9 mouse cellular contexts compared by ENCODE assay signal in genomic region chr11:88605098-88605525, GRCm38 (mm10).
A peak's percentile ranks its signal among the peaks of the same experiment; 100 is the strongest.
DNase-seq lines count a peak whose midpoint lies in the region; ATAC-seq and TF ChIP-seq lines count a peak whose summit lies in the region.
"Had no signal": no experiment of that assay in that cellular context is flagged by ENCODE, and none has a peak within 500 bp of the region (broad histone marks: within the 10 kb centered on the region; RNA-seq: fewer than 3 reads in every experiment).

No protein-coding gene starts in this region.

- H3ac ChIP-seq in myocyte (ENCODE audit: control insufficient read depth, insufficient read length), result no peak overlapping the region

- no peaks in the 10 kb centered on the region for H3K9me3 ChIP-seq in limb, embryonic 13.5 days
- no peaks in the 10 kb centered on the region for H3K9me3 ChIP-seq in limb, embryonic 10.5 days (replicated peaks)
- H3K9me3 ChIP-seq in heart, embryonic 16.5 days (replicated peaks; ENCODE audit: control insufficient read depth, low read length), result no peaks in the 10 kb centered on the region

- no peak overlapping the region for H3K9ac ChIP-seq in limb, embryonic 13.5 days
- no peak overlapping the region for H3K9ac ChIP-seq in heart, embryonic 16.5 days (ENCODE audit: low read length)

- 67% methylated on average over 12 of the region's 12 CpGs for WGBS in limb, embryonic 13.5 days
- 68% methylated on average over 12 of the region's 12 CpGs for WGBS in limb, embryonic 10.5 days
- WGBS in heart, embryonic 16.5 days, result 28% methylated on average over 12 of the region's 12 CpGs

- no peak overlapping the region for H3K4me2 ChIP-seq in limb, embryonic 13.5 days (replicated peaks)
- H3K4me2 ChIP-seq in heart, embryonic 16.5 days (ENCODE audit: low read depth, low read length), result no peak overlapping the region
- H3K4me2 ChIP-seq in myocyte (ENCODE audit: low read depth), result peak overlapping the region; percentile 76

- H3K36me3 ChIP-seq in limb, embryonic 13.5 days, result peaks cover 31% of the 10 kb centered on the region
- peaks cover 54% of the 10 kb centered on the region for H3K36me3 ChIP-seq in limb, embryonic 10.5 days
- peaks cover 7% of the 10 kb centered on the region for H3K36me3 ChIP-seq in heart, embryonic 16.5 days (ENCODE audit: control insufficient read depth, insufficient read depth)
- H3K36me3 ChIP-seq in myocyte (ENCODE audit: control insufficient read depth, insufficient read depth), result no peaks in the 10 kb centered on the region

- H3K79me2 ChIP-seq in myocyte (ENCODE audit: control insufficient read depth, insufficient read depth), result peaks cover 42% of the 10 kb centered on the region

- H3K4me1 ChIP-seq in limb, embryonic 13.5 days, result peaks cover 40% of the 10 kb centered on the region
- H3K4me1 ChIP-seq in limb, embryonic 10.5 days, result peaks cover 54% of the 10 kb centered on the region
- H3K4me1 ChIP-seq in heart, embryonic 16.5 days (ENCODE audit: control insufficient read depth, insufficient read depth, low read length), result peaks cover 67% of the 10 kb centered on the region

- ATAC-seq in limb, embryonic 13.5 days (ENCODE audit: low FRiP score, low read depth), result 0 out of 2 replicates have a peak, but pooled peaks have one; percentile 53
- no peak; the same call in 1 of the 2 replicates for ATAC-seq in heart, embryonic 16.5 days (replicated peaks; ENCODE audit: extremely low read depth, insufficient read depth, low FRiP score)

- no peak overlapping the region for H3K4me3 ChIP-seq in limb, embryonic 13.5 days
- H3K4me3 ChIP-seq in limb, embryonic 10.5 days, result no peak overlapping the region
- H3K4me3 ChIP-seq in heart, embryonic 16.5 days (ENCODE audit: low read length), result no peak overlapping the region
- no peak overlapping the region for H3K4me3 ChIP-seq in myocyte

- no peak for TF ChIP-seq POLR2A in myocyte (IDR thresholded peaks at IDR 0.05; ENCODE audit: insufficient read length, low read depth)

- H3K27ac ChIP-seq in limb, embryonic 13.5 days, result no peak overlapping the region
- H3K27ac ChIP-seq in limb, embryonic 10.5 days, result no peak overlapping the region
- H3K27ac ChIP-seq in heart, embryonic 16.5 days (ENCODE audit: low read length), result peak overlapping the region; percentile 33; the same call in 1 of the 2 replicates

- no peaks in the 10 kb centered on the region for H3K27me3 ChIP-seq in limb, embryonic 13.5 days
- H3K27me3 ChIP-seq in limb, embryonic 10.5 days (ENCODE audit: low read depth, poor library complexity, severe bottlenecking), result peaks cover 30% of the 10 kb centered on the region; the same call in 1 of the 2 replicates
- no peaks in the 10 kb centered on the region for H3K27me3 ChIP-seq in heart, embryonic 16.5 days (ENCODE audit: control insufficient read depth, insufficient read depth, low read length)
- H3K27me3 ChIP-seq in myocyte (ENCODE audit: control insufficient read depth, insufficient read depth, insufficient read length), result no peaks in the 10 kb centered on the region

- DNase-seq in adrenal gland, adult (ENCODE audit: inconsistent age in 2 of 2, low spot score in 1 of 2), result peak; percentile 64 to 75
- no peak for DNase-seq in adrenal gland, postnatal 25 days
- DNase-seq in limb, embryonic 10.5 days (ENCODE audit: low spot score), result no peak
- no peak for DNase-seq in natural killer cell, adult 2 months (ENCODE audit: low spot score in 2 of 2)
- DNase-seq in right cerebral cortex, adult 2 months (ENCODE audit: low spot score in 2 of 2), result no peak
- DNase-seq: cerebellum, adult 9-11 months had no signal

TF ChIP-seq in myocyte, 11 proteins besides CTCF, POLR2A, EP300 and RAD21:
- no peak for TF ChIP-seq SRF (IDR thresholded peaks at IDR 0.05; ENCODE audit: control insufficient read depth, insufficient read length, low read depth)
- TF ChIP-seq USF1 (IDR thresholded peaks at IDR 0.05; ENCODE audit: low read depth), result no peak
- TF ChIP-seq TCF3 (IDR thresholded peaks at IDR 0.05; ENCODE audit: insufficient read length, low read depth), result peak; percentile 91
- TF ChIP-seq MYOD1 (IDR thresholded peaks at IDR 0.05; ENCODE audit: control insufficient read depth in 1 of 3, insufficient read length in 2 of 3, low read depth in 2 of 3), result peak; percentile 93 to 95 (median 94)
- no peak for TF ChIP-seq CEBPB (IDR thresholded peaks at IDR 0.05; ENCODE audit: insufficient read depth, poor library complexity, severe bottlenecking)
- TF ChIP-seq MYOG (IDR thresholded peaks at IDR 0.05; ENCODE audit: control insufficient read depth in 1 of 3, insufficient read depth in 1 of 3, insufficient read length in 2 of 3, low read depth in 2 of 3), result peak; percentile 90 to 99 (median 97)
- no peak for TF ChIP-seq MAX (IDR thresholded peaks at IDR 0.05; ENCODE audit: low read depth)
- peak; percentile 95 for TF ChIP-seq TCF12 (IDR thresholded peaks at IDR 0.05; ENCODE audit: insufficient read depth, poor library complexity, severe bottlenecking)

Comparison
In these comparisons a context has a peak if more than half of its experiments do, and no peak if none do; other contexts are left out.
1. DNase-seq: peak in adrenal gland, adult (2 of 2); none in adrenal gland, postnatal 25 days (single experiment), limb, embryonic 10.5 days (single experiment), natural killer cell, adult 2 months (0 of 2) and right cerebral cortex, adult 2 months (0 of 2).